Mouse (Mus musculus): Measurements from ENCODE around the gene Snx32.

Snx32 gene

DNA sequence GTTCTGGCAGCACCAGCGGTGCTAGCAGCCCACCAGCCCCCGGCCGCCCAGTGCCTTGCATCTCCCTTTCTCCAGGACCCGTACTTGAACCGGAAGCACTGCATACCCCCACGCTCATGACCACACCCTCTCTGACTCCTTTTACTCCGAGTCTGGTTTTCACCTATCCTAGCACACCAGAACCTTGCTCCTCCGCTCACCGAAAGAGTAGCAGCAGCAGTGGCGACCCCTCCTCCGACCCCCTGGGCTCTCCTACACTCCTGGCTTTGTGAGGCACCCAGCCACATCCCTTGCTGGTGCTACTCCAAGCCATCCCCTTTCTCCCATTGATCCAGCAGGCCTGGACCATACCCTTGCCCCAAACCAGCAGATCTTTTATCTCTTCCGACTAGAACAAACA is 55.3 kb downstream of the Snx32 start:
- no peak for DNase-seq

DNA sequence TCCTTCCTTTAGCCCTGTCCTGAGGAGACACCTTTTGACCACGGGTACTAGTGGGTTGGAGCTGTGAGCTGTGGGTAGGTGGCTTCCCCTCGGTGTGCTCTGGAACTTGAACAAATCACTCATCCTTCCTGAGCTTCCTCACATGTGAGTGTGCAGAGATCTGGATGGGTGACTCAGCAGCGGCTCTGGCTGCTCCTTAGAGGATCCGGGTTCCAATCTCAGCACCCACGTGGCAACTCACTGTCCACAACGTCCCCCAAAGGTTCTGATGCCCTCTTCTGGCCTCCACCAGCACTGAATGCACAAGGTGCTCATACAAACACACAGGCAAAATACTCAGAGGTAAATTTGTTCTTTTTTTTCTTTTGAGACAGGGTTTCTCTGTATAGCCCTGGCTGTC is 58.6 kb downstream of the Snx32 start:
- no peak for DNase-seq

GRCm38 (mm10) chr19:5449673-5450072 is 60.7 kb downstream of the Snx32 start:
- DNase-seq: no peak

GRCm38 (mm10) chr19:5448354-5449150 is 61.8 kb downstream of the Snx32 start:
- DNase-seq: no peak

GRCm38 (mm10) chr19:5447515-5448353 is 62.6 kb downstream of the Snx32 start, which contains the start of gene Fosl1:
Gene Fosl1 (plus strand): TSS chr19:5447547.
- DNase-seq: peak; percentile 61

GRCm38 (mm10) chr19:5445747-5446146 is 64.6 kb downstream of the Snx32 start:
- DNase-seq: no peak

DNA sequence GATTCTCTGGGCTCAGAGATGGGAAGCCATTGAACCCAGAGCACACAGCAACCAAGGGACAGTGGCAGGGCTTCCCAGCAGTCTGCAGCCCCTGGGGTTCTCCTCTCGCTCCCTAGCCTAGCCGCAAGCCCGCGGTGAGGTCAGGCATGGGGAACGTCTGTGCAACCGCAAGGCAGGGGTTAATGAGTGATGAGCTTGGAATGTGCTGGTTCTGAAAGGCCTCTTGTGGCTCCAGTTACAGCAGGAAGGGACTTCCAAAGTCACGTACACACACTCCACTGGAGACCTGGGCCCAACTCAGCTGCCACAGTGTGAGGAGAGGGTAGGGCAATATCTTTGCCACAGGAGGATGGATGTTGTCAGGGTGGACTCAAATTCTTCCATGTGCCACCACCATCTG is 65.4 kb downstream of the Snx32 start:
- no peak for DNase-seq

GRCm38 (mm10) chr19:5444371-5444908 is 65.9 kb downstream of the Snx32 start:
- no peak for DNase-seq

Data from cerebellum, adult 8-10 months (tissue).